Mouse (Mus musculus) frontal cortex, postnatal 10 days (tissue): Measurements from ENCODE around the gene Skor1.

Source experiments
- DNase-seq, 2 experiments: peaks; one replicate each; pipeline ENCODE4 v3.0.0; 2022; ENCODE audit warnings: low spot score in 2 of 2, mixed read lengths in 1 of 2

Gene Skor1

DNA sequence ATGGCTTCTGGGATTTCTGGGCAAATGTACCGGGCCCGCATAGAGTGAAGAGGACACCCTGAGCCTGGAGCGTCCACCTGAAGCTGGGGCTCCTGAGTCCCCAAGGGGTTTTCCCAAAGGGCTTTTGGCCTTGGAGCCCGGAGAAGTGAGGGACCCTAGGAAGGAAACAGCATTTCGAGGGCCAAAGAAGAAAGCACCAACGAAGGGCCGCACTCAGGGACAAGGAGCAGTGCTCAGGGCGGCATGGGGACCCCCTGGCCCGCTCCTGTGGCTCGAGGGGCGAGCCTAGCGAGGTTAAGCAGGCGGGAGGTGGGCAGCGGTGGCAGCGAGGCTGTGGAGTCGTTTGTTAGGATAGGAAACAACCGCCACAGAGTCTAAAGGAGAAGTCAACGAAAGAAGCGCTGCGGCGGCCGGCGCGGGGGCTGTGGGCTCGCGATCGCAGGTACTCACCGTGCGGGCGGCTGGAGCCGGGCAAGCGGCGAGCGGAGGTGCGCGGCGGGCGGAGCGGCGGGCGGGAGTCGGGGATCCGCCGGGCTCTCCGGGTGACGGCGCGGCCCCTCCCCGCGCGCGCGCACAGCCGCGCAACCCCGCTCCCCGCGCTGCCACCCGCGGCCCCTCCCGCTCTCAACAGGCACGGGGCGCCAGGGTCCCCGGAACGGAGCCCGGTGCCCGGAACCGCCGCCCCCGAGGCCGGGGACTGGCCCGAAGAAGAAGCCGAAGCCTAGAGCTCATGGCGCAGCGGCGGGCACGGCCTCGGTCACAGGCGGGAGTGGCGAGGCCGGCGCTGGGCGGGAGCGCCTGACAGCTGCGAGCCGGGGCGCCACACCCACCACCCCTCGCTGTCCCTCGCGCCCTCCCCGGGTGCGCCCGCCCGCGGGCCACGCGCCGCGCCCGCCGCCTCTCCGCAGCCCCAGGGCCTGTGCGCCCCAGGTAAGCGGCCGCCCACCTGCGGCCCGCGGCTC lies at the start of gene Skor1:
TSS of gene Skor1 (minus strand) at position 552 of the 962 bp plus-strand sequence.
- no peak for DNase-seq

DNA sequence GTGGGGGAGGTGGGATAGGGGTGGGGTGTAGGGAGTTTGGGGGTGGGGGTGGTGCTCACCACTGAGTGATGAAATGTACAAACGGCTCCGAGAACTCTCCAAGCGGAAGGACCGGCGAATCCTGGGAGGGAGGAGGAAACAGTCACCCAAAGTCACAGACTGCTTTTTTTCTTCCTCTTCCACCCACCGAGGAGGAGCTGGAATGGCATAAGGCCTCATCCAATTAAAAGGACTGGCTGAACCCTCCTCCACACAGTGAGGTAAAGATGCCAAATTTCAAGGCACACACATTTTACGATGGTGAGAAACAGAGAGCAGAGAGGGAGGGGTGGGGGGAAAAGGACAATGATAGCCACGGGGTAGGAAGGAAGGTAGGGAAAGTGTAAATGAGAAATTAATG lies 48.5 kb upstream of the Skor1 start:
- DNase-seq, result no peak

- no peak for DNase-seq
These were observed 47.4 kb upstream of the Skor1 start for GRCm38 (mm10) chr9:63196114-63196682.

DNA sequence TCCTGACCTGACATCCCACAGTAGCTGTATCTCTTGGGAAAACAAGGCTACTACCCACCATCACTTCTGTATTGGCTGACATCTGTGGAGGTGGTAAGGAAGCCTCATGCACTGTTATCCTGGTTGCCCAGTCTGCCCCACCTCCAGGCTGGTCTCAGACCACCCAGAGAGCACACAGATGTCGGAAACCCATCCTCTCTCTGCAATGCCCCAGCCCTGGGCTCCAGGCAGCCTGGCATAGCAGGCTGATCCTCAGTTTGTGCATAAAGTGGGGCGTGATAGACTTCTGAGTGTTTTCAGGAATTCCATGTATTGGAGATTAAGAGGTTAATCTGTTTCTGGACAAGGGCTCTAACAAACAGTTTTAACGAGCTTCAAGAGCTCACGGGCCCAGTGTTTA lies 46.8 kb upstream of the Skor1 start:
- DNase-seq, result no peak

- no peak for DNase-seq
These were observed 46.0 kb upstream of the Skor1 start for GRCm38 (mm10) chr9:63194791-63195190.

GRCm38 (mm10) chr9:63192809-63193208 lies 44.0 kb upstream of the Skor1 start:
- DNase-seq, result no peak

- DNase-seq, result no peak
These were observed 38.5 kb upstream of the Skor1 start for GRCm38 (mm10) chr9:63187310-63187709.

- DNase-seq, result no peak
These were observed 36.5 kb upstream of the Skor1 start for GRCm38 (mm10) chr9:63185249-63185648.

GRCm38 (mm10) chr9:63183864-63184263 lies 35.1 kb upstream of the Skor1 start:
- no peak for DNase-seq

- no peak for DNase-seq
These were observed 33.7 kb upstream of the Skor1 start for GRCm38 (mm10) chr9:63182306-63182960.

DNA sequence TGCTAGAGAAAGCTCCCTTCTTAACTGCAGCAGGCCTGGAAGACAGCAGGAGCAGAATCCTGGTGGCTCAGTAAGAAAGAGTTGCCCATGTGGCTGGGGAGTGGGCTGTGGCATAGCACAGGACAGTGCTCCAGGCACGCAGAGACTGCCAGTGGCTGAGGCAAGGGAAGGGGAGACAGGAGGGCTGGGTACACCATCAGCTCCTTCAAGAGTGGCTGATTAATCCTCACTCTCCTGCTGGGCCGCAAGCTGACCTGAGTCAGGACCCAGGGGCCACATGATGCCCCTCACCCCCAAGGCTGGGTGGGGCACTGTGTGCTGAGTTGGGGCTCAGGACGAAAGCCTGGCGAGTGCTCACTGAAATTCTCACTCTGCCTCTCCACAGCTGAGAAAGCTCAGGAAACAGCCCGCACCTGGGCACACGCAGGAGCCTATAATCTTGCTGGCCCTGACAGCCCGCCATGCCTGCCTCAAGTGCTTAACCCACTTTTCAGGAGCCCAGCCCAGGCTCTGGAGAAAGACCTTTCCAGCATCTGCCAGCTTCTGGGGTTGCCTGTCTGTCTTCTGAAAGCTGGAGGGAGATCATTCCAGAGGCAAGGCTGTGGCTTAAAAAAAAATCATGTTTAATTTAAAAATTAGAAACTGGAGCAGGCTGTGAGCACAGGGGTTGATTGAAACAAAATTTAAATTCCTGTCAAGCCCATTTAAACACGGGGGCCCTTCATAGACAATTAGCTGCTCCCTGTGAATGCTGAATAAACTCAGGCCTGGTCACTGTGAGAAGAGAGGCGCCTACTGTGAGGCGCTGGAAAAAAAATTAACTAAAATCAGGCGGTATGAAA lies 32.8 kb upstream of the Skor1 start:
- DNase-seq, result no peak

DNA sequence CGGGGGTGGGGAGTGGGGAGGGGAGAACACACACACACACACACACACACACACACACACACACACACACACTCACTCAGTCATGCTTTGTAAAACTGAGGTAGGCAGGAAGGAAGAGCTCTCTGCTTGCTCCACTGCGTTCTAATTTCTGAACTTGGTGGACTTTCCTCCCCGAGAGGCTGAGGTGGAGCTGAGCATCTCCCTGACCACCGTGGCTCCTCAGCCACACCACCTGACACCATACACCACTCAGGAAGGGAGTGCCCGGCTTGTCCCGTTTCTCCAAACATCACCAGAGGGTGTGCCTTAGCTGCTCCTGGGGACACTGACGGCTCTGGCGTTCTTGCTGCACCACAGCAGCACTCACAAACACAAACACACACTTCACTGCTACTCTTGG lies 29.5 kb upstream of the Skor1 start:
- no peak for DNase-seq

- no peak for DNase-seq
These were observed 25.4 kb upstream of the Skor1 start for GRCm38 (mm10) chr9:63174001-63174721.

GRCm38 (mm10) chr9:63171951-63172350 lies 23.2 kb upstream of the Skor1 start:
- DNase-seq, result no peak

- no peak for DNase-seq
These were observed 20.4 kb upstream of the Skor1 start for GRCm38 (mm10) chr9:63169127-63169526.

DNA sequence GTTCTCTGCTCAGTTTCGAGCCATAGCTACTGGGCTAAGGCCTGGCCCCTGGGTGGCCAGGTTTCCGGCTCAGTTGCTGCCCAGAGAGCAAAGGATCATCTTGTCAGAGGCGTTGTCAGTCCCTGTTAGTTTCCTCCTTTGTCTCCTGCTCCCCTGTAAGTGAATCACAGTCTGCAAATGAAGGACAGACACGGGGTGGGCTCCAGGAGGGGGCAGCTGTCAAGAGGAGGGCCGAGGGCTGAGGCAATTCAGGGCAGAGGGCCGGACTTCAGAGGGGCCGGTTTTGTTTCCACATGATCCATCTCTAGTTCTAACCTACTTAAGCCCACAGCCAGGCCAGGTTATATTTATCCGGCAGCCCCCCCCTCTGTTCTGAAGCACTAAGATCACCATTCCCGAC lies 16.3 kb upstream of the Skor1 start:
- no peak for DNase-seq

DNA sequence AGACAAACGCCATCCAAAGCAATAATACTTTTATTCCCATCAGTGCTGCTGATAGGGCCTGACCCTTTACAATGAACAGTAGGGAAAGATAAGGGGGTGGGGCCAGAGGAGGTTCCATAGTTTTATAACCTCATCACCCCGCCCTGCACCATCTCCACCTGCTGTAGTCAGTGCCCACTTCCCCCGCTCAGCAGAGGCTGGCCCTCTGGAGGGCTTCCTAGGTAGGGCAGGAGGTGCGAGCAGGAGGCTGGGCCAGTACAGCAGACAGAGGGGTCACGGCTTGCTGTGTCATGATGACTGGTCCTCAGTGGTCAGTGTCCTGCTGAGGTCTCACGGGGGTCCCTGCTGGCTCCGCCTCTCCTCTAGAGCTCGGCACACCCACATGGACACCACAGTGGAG lies 15.0 kb upstream of the Skor1 start:
- no peak for DNase-seq

DNA sequence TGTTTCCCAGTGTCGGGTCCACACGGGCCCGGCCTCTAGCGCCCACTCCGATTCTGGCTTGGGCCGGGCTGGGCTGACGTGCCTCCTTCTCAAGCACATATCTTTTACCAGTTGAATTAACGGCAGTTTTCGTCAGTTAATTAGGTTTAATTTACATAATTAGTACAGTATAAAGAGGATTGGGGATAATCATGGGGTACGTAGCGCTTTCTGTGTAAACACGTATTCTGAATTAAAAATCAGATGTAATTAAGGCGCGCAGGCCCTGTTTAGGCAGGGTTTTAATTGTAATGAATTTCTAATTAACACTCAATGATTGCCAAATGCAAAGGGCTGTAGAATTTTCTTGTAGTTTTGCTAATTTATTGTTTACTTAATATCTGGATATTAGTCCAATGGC lies 3.2 kb upstream of the Skor1 start:
- DNase-seq, result no peak

GRCm38 (mm10) chr9:63151072-63151870 lies 2.5 kb upstream of the Skor1 start:
- DNase-seq, result no peak

- DNase-seq, result no peak
These were observed 1.5 kb upstream of the Skor1 start for GRCm38 (mm10) chr9:63150086-63150800.
